Mouse (Mus musculus): ENCODE results near the gene Ablim2.

Gene Ablim2

GRCm38 (mm10) chr5:35889641-35890040, 132.0 kb downstream of the Ablim2 start:
- no peak for DNase-seq (ENCODE audit: low spot score)

- no peak for DNase-seq (ENCODE audit: low spot score)
Observed at GRCm38 (mm10) chr5:35890985-35891730, 133.5 kb downstream of the Ablim2 start.

GRCm38 (mm10) chr5:35892363-35892762, 134.7 kb downstream of the Ablim2 start:
- no peak for DNase-seq (ENCODE audit: low spot score)

- DNase-seq (ENCODE audit: low spot score): peak; percentile 100
Observed at GRCm38 (mm10) chr5:35893093-35893804, 135.6 kb downstream of the Ablim2 start, which contains the start of gene Afap1. Gene Afap1, plus strand, starts transcription at chr5:35893319.

GRCm38 (mm10) chr5:35893805-35894260, 136.2 kb downstream of the Ablim2 start:
- DNase-seq (ENCODE audit: low spot score): peak; percentile 71

- no peak for DNase-seq (ENCODE audit: low spot score)
Observed at GRCm38 (mm10) chr5:35894295-35895047, 136.8 kb downstream of the Ablim2 start.

DNA sequence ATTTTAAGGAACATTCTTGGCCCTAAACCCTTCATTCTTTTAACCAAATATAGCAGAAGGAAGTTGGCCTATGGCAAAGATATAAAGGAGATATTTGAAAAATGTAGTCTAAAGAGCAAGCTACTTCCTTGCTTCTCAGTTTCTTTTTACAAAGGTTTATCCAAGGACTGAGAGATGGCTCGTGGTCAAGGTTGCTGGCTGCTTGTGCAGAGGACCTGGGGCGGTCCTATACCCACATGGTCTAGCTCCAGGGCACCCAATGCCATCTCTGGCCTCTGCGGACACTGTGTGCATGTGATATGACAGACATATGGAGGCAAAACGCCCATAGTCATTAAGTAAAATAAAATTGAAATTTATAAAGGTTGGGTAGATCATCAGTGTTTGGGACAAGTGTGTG, 138.2 kb downstream of the Ablim2 start:
- DNase-seq (ENCODE audit: low spot score): no peak

DNA sequence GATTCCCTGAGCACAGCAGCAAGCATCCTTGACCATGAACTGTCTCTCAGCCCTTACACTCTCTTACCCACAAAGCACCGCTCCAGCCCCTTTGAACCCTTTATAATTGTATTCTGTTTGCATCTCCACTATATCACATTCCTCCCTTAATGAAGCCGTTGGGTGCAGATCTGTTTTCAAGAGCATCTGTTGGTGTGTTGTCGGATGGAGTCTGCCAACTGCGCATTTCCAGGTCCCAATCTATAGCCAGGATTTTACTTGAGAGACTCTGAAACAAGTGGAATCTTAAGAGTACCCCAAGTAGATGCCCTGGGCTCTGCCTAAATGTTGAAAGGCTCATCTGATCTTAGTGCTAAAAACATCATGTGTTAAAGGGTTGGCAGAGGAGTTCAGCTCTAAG, 138.9 kb downstream of the Ablim2 start:
- no peak for DNase-seq (ENCODE audit: low spot score)

DNA sequence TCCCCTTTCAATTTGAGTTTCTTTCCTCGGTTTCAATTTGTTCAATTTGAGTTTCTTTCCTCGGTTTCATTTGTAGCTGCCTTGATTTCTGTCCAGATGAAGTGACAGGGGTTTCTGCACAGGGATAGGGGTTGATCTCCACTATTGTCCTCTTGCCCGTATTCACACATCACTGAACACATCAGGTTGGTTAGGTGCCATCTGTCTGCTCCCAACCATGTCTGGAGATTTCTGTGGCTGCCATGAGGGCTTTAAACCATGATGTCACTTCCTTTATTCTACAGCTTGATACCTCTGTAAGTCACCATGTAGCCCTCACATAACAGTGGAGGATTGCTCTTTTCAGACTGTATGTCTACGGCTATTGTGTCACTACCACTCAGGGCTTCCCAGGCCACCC, 139.5 kb downstream of the Ablim2 start:
- DNase-seq (ENCODE audit: low spot score): no peak

DNA sequence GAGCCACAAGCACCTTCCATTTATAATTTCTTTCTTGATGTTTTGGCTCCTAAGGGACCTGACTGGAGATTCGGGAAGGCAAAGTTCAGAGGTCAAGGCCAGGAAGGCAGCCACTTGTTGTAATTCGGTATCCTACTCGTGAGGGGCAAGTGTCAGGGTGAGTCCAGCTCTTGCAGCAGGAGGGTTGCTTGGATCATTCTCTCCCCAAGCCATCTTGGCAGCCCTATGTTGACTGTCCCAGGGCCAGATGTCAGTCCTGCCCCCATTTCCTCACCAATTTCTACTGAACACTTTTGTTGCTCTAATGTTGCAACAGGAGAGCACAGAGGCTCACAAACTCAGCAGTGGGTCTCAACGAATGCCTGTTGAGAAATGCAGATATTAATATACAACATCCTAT, 140.4 kb downstream of the Ablim2 start:
- DNase-seq (ENCODE audit: low spot score): no peak

DNA sequence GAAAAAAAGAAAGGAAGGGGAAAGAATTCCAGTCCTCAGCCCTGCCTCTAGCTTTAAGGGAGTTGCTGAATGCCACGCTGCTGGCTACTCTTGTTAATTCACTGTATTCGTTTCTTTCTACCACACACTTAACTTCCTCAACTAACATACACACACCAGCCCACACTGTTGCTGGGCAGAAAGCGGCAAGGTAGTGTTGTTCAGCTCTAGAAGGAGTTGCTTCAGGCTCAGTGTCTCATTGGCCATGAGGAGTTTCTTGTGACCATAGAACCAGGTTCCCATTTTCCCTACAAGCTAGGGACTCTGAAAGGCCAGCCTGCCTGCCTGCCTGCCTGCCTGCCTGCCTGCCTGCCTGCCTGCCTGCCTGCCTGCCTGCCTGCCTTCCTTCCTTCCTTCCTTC, 141.3 kb downstream of the Ablim2 start:
- no peak for DNase-seq (ENCODE audit: low spot score)

DNA sequence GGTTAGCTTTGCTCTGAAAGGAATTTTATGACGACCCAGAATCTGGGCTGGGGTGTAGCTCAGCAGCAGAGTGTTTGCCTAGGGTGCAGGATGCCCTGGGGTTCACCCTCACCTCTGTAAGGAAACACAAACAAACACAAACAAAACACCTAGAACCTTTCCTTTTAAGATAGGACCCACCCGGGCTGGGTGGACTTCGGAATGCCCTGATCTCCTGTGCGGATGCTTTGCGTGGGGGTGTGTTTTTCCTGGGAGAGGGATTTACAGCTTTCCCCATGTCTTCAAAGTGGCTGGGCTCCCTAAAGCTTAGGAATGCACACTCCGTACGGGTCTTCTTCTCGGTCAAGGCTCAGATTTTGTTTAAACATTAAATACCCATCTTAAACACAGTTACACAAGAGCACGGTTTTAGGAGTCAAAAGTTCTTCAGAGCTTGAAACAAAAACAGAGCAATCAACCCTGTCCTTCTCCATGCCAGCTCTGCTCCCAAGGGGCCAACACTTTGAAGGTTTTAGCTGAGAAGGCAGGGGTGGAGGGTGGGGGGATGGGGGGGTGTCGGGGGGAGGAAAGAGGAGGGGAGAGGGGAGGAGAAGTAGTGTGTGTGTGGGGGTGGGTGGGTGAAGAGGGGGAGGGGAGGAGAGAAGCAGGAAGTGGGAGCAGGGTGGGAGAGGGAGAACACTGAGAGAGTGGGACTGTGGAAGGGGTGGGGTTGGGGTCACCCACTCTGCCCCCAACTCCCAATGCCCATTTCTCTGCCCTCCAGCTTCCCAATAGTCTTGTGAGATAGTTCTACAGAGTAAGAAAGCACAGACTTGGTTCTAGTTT, 142.9 kb downstream of the Ablim2 start:
- DNase-seq (ENCODE audit: low spot score): no peak

DNA sequence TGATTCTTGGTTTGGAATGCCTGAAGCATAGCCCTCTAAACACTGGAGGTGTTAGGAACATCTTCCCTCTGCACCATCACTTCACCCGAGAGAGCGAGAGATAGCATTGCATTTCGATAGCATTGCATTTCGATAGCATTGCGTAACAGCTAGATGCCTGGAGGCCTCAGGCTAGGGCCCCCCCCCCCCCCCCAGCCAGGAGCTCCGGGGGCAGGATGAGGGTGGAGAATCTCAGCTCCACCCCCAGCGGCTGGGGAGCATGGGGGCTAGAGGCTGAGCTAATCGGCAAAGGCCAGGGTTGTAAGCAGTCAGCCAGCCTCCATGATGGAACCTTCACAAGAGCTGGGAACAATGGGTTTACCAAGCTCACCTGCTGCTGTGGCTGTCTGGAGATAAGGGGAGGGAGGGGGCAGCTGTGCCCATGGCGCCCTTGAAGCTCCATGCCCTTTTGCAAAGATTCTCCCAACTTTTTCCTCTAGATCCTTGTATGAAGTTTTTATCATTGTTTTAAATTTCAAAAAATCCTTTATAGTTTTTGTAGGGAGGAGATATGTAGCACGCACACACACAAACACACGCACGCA, 143.6 kb downstream of the Ablim2 start:
- DNase-seq (ENCODE audit: low spot score): no peak

- no peak for DNase-seq (ENCODE audit: low spot score)
Observed at GRCm38 (mm10) chr5:35903456-35903855, 145.8 kb downstream of the Ablim2 start.

DNA sequence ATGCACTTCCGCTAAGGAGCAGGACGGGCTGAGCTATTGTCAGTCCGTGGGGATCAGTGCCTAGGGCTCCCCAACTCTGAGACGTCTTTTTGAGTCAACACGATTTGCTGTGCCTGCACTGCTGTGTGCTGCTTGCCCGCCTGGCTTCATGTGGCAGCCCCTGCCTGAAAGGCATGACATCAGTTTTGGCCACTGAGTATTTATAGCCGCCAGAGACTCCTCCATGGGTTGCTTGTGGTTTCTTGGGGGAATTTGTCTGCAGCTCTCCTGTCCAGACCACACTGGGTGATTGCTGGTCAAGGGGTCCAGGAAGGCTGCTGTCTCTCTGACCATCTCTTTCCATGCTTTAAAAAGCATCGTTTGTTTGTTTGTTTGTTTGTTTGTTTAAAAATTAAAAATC, 147.6 kb downstream of the Ablim2 start:
- DNase-seq (ENCODE audit: low spot score): no peak

DNA sequence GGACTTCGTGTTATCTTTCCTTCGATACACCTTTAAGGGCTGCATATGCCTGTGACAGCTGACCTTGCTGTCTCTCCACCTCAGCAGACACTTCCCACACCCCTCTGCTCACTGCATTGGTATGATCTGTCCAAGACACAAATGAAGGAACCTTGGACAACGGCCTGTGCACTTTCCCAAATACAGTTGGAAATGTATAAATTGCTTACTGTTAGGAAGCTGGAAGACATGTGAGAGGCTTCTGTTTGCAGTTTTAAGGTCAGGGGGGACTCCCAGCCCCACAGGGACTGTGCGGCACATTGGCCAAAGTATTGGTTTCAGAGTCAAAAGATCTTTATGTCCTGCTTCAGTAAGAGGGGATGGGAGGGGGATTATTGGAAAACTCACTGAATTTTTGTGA, 149.4 kb downstream of the Ablim2 start:
- no peak for DNase-seq (ENCODE audit: low spot score)

GRCm38 (mm10) chr5:35907633-35908426, 150.2 kb downstream of the Ablim2 start:
- DNase-seq (ENCODE audit: low spot score): peak; percentile 49

DNA sequence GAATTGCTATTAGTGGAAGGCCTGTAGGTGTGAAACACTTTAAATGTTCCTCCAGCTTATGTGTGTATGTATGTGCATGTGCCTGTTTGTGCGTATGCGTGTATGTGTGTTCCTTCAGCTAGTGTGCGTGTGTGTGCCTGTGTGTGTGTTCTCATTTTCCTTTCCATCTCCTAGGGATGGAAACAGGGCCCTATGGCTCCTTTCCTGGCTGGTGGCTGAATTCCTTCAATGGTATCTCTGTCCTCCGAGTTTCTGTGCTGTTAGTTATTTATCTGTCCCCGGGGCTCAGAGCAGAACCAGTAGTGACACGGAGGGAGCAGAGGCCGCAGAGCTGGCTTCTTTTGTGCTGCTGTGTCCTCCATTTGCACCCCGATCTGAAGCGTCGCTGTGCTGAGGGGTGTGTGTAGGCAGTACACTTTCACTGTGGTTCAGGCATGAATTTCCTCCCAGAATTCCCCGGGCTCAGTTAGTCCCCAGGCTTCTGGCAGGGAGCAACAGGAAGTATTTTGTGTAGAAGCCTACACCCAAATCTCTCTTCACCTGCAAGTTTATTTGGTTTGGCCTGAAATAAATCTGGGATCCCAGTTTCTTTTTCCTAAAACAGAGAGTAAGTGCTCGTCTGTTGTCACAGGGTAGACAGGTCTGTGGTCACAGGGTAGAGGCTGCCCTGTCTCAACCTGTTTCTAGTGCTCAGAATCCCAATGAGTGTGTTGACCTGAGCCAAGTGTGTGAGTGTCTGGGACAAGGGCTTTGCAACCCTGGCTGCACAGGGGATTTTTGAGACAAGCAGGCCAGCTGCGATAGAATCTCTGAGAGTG, 151.2 kb downstream of the Ablim2 start:
- DNase-seq (ENCODE audit: low spot score): no peak

DNA sequence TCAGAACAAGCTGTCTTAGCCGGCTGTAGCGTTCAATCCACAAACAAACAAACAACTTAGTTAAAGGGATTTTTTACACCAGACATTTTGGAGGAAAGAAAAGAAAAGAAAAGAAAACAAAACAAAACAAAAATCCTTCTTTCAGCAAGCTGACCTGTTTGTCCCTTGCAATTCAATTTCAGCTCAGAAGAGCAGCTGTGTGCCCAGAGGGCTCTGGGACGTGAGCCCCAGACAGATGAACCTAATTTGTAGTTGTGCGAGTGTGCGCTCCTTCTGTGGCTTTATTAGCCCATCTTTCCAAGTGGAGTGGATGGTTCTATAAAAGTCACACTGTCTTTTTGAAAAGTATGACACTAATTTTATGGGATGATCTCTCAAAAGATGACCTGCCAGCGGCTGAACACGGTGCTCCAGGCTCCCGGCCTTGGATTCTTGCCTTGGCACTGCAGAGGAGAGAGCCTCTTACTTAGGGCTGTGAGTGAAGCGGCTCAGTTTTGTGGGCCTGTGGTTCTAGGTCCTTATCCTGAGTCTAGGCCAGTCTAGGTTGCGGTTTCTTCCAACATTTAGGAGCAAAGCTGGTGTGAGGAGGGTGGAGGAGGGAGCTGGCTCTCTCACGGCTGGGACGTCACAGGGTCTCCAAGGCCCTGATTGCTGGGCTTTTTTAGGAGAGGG, 158.1 kb downstream of the Ablim2 start:
- DNase-seq (ENCODE audit: low spot score): no peak
